ENCODE assay signal across 16 mouse cellular contexts in genomic region chr6:48741273-48741672, GRCm38 (mm10). TPM values are rescaled to one million over a fixed set of nuclear protein-coding genes. Genes with fewer than 3 reads are reported as not detected.
A peak's percentile ranks its signal among the peaks of the same experiment; 100 is the strongest.
DNase-seq lines count a peak whose midpoint lies in the region; ATAC-seq and TF ChIP-seq lines count a peak whose summit lies in the region.
"Had no signal": no experiment of that assay in that cellular context is flagged by ENCODE, and none has a peak within 500 bp of the region (broad histone marks: within the 10 kb centered on the region; RNA-seq: fewer than 3 reads in every experiment).

No protein-coding gene starts in this region.

- dilution Hi-C loops in CH12.LX (cut with MboI; ENCODE audit: extremely low pct_ligation_motif_present, extremely low pct_unique_long_range_greater_than_20kb, low sequenced_read_pairs): no loop called here

- H3K27ac ChIP-seq in heart, embryonic 16.5 days (ENCODE audit: low read length): peak overlapping the region; percentile 24
- H3K27ac ChIP-seq in CH12.LX (ENCODE audit: insufficient read depth, low read depth): peak overlapping the region; percentile 90
- H3K27ac ChIP-seq in brown adipose tissue, adult 24 weeks (replicated peaks; ENCODE audit: low read depth, low read length): peak overlapping the region; percentile 66
- peak overlapping the region; percentile 82 for H3K27ac ChIP-seq in small intestine, adult 2 months (ENCODE audit: insufficient read depth, low read depth, low read length)
- H3K27ac ChIP-seq: embryonic facial prominence, embryonic 13.5 days; hindbrain, embryonic 15.5 days had no signal

- no peak overlapping the region for H3K4me3 ChIP-seq in heart, embryonic 16.5 days (ENCODE audit: low read length)
- H3K4me3 ChIP-seq in CH12.LX (replicated peaks in 1 of 3; ENCODE audit: low read depth in 2 of 3, low read length in 2 of 3, poor library complexity in 1 of 3): peak overlapping the region; percentile 66 to 76 (median 72)
- peak overlapping the region; percentile 59 for H3K4me3 ChIP-seq in brown adipose tissue, adult 24 weeks (ENCODE audit: insufficient read depth, low read depth, low read length)
- peak overlapping the region; percentile 11 for H3K4me3 ChIP-seq in small intestine, adult 2 months (ENCODE audit: low read depth, low read length)
- H3K4me3 ChIP-seq: embryonic facial prominence, embryonic 13.5 days had no signal

- peaks cover 10% of the 10 kb centered on the region for H3K4me1 ChIP-seq in heart, embryonic 16.5 days (ENCODE audit: control insufficient read depth, insufficient read depth, low read length)
- peaks cover 12 to 62% of the 10 kb centered on the region in 2 experiments for H3K4me1 ChIP-seq in CH12.LX (ENCODE audit: control insufficient read depth in 1 of 2, insufficient read depth in 2 of 2)
- H3K4me1 ChIP-seq in brown adipose tissue, adult 24 weeks (ENCODE audit: control insufficient read depth, insufficient read depth, insufficient read length, low read length): peaks cover 12% of the 10 kb centered on the region
- H3K4me1 ChIP-seq in small intestine, adult 2 months (ENCODE audit: control insufficient read depth, insufficient read depth, insufficient read length, low read length): peaks cover 15% of the 10 kb centered on the region

- no peaks in the 10 kb centered on the region for H3K9me3 ChIP-seq in heart, embryonic 16.5 days (replicated peaks; ENCODE audit: control insufficient read depth, low read length)
- H3K9me3 ChIP-seq in CH12.LX (replicated peaks; ENCODE audit: low read length): peaks cover 9% of the 10 kb centered on the region
- H3K9me3 ChIP-seq: embryonic facial prominence, embryonic 13.5 days; hindbrain, embryonic 15.5 days had no signal

- in situ Hi-C loops in CH12.LX (cut with MboI; ENCODE audit: low pct_ligation_motif_present, low pct_unique_long_range_greater_than_20kb, low sequenced_read_pairs): no loop called here

- 20% methylated on average over 3 of the region's 3 CpGs for WGBS in heart, embryonic 16.5 days
- WGBS in small intestine, adult 2 months: 13% methylated on average over 3 of the region's 3 CpGs

- DNase-seq in heart, postnatal 4 days: no peak
- peak; percentile 65 for DNase-seq in CH12.LX (ENCODE audit: extremely low read depth)
- DNase-seq in adrenal gland, adult 2 months: no peak
- DNase-seq in layer of hippocampus, postnatal 25 days (ENCODE audit: extremely low spot score in 1 of 2, low spot score in 1 of 2): no peak
- DNase-seq in layer of hippocampus, adult 9-10 months (ENCODE audit: low spot score): no peak
- DNase-seq: adrenal gland, postnatal 10 days; cerebellum, adult 18-20 months; lung, adult 2 months had no signal

- peaks cover 67% of the 10 kb centered on the region for H3K79me2 ChIP-seq in CH12.LX (replicated peaks; ENCODE audit: control insufficient read depth, extremely low read depth, insufficient read depth, poor library complexity, severe bottlenecking)

- H3K36me3 ChIP-seq in heart, embryonic 16.5 days (ENCODE audit: control insufficient read depth, insufficient read depth): no peaks in the 10 kb centered on the region
- peaks cover 25 to 31% of the 10 kb centered on the region in 2 experiments for H3K36me3 ChIP-seq in CH12.LX (replicated peaks in 1 of 2; ENCODE audit: control insufficient read depth in 1 of 2, insufficient read depth in 1 of 2, low read length in 1 of 2)
- no peaks in the 10 kb centered on the region for H3K36me3 ChIP-seq in small intestine, adult 2 months (ENCODE audit: control insufficient read depth, insufficient read depth, low read length)
- H3K36me3 ChIP-seq: embryonic facial prominence, embryonic 13.5 days; hindbrain, embryonic 15.5 days had no signal

- no peak; the same call in 1 of the 2 replicates for ATAC-seq in heart, embryonic 16.5 days (replicated peaks; ENCODE audit: extremely low read depth, insufficient read depth, low FRiP score)

- H3K4me2 ChIP-seq in heart, embryonic 16.5 days (ENCODE audit: low read depth, low read length): peak overlapping the region; percentile 39
- H3K4me2 ChIP-seq in CH12.LX (ENCODE audit: insufficient read depth, low read depth, poor library complexity, severe bottlenecking): peak overlapping the region; percentile 89
- H3K4me2 ChIP-seq: embryonic facial prominence, embryonic 13.5 days had no signal

- peak; percentile 63 for TF ChIP-seq POLR2A in CH12.LX (IDR thresholded peaks at IDR 0.05; ENCODE audit: low read depth, low read length)
- no peak for TF ChIP-seq POLR2A in small intestine, adult 2 months (IDR thresholded peaks at IDR 0.05; ENCODE audit: low read depth, low read length)

- no peak overlapping the region for H3K9ac ChIP-seq in heart, embryonic 16.5 days (ENCODE audit: low read length)
- peak overlapping the region; percentile 82 for H3K9ac ChIP-seq in CH12.LX (ENCODE audit: insufficient read depth, low read depth)
- H3K9ac ChIP-seq: embryonic facial prominence, embryonic 13.5 days; hindbrain, embryonic 15.5 days had no signal

- TF ChIP-seq CTCF in CH12.LX (conservative IDR thresholded peaks at IDR 0.05 in 1 of 2, IDR thresholded peaks at IDR 0.05 in 1 of 2; ENCODE audit: low read depth in 2 of 2, low read length in 2 of 2): no peak
- no peak for TF ChIP-seq CTCF in small intestine, adult 2 months (IDR thresholded peaks at IDR 0.05; ENCODE audit: extremely low read depth, insufficient read length, insufficient replicate concordance, low read depth, low read length)

- peak; percentile 28; the same call in 1 of the 2 replicates for TF ChIP-seq EP300 in CH12.LX (IDR thresholded peaks at IDR 0.05; ENCODE audit: low read length)

- peaks cover 23% of the 10 kb centered on the region for H3K27me3 ChIP-seq in heart, embryonic 16.5 days (ENCODE audit: control insufficient read depth, insufficient read depth, low read length)
- H3K27me3 ChIP-seq in CH12.LX (replicated peaks): no peaks in the 10 kb centered on the region
- H3K27me3 ChIP-seq in small intestine, adult 2 months (ENCODE audit: control insufficient read depth, insufficient read depth, low read length): no peaks in the 10 kb centered on the region

- TF ChIP-seq RAD21 in CH12.LX (IDR thresholded peaks at IDR 0.05; ENCODE audit: low read depth, low read length): no peak

RNA-seq across cellular contexts. Expression of gene Gimap1, which starts 2.4 kb away (rescaled TPM):
- polyA plus RNA-seq in heart, embryonic 16.5 days (2015; fragmentation: Nextera tagmentation; extraction: Ambion mirVana): 30.4 and 35.0 TPM in 2 replicates
- total RNA-seq in heart, postnatal 4 days (2021): 10 to 100 TPM; 12.9 to 19.4 TPM
- total RNA-seq in CH12.LX (2012; rRNA removed) (136 and 144 TPM in 2 replicates), CH12.LX (2014; rRNA removed) (54.5 and 57.4 TPM in 2 replicates)
- polyA plus RNA-seq in CH12.LX (2012; ENCODE audit: insufficient read length, low read depth): 91.8 and 113 TPM in 2 replicates
- polyA plus RNA-seq in brown adipose tissue, adult 24 weeks (2012; ENCODE audit: insufficient read depth, insufficient read length, missing spikeins): 2.0 and 3.2 TPM in 2 replicates
- 18.8 and 29.1 TPM in 2 replicates for polyA plus RNA-seq in small intestine, adult 2 months (2012; rRNA removed)
- total RNA-seq in adrenal gland, adult 2 months (2021): 10 to 100 TPM in 1 of 2 experiments, 1 to 10 TPM in 1; 7.9 to 12.0 TPM
- 6.5 and 8.2 TPM in 2 replicates for polyA plus RNA-seq in adrenal gland, adult 2 months (2012; rRNA removed)
- 1 to 10 TPM; 2.0 to 2.6 TPM for total RNA-seq in layer of hippocampus, postnatal 25 days (2021)

RNA-seq across cellular contexts. Expression of gene Gimap5, which starts 4.7 kb away (rescaled TPM):
- 8.3 and 9.8 TPM in 2 replicates for polyA plus RNA-seq in heart, embryonic 16.5 days (2015; fragmentation: Nextera tagmentation; extraction: Ambion mirVana)
- 10 to 100 TPM; 11.6 to 11.8 TPM for total RNA-seq in heart, postnatal 4 days (2021)
- total RNA-seq in CH12.LX (2012; rRNA removed) (82.1 and 82.3 TPM in 2 replicates), CH12.LX (2014; rRNA removed) (74.6 and 77.6 TPM in 2 replicates)
- polyA plus RNA-seq in CH12.LX (2012; ENCODE audit: insufficient read length, low read depth): 56.9 and 59.6 TPM in 2 replicates
- 2.2 and 2.5 TPM in 2 replicates for polyA plus RNA-seq in brown adipose tissue, adult 24 weeks (2012; ENCODE audit: insufficient read depth, insufficient read length, missing spikeins)
- polyA plus RNA-seq in small intestine, adult 2 months (2012; rRNA removed): 4.9 and 10.2 TPM in 2 replicates
- 10 to 100 TPM; 10.5 to 17.1 TPM for total RNA-seq in adrenal gland, adult 2 months (2021)
- 10.9 and 14.7 TPM in 2 replicates for polyA plus RNA-seq in adrenal gland, adult 2 months (2012; rRNA removed)
- 1 to 10 TPM in 1 of 2 experiments, under 1 TPM in 1; 0.71 to 1.0 TPM for total RNA-seq in layer of hippocampus, postnatal 25 days (2021)

RNA-seq across cellular contexts. Expression of gene Gimap7, which starts 22.9 kb away (rescaled TPM):
- polyA plus RNA-seq in heart, embryonic 16.5 days (2015; fragmentation: Nextera tagmentation; extraction: Ambion mirVana): 0.43 TPM in 1 of 2 replicates, not detected in the other
- not detected for total RNA-seq in heart, postnatal 4 days (2021)
- total RNA-seq in CH12.LX (2012; rRNA removed) (14.5 and 16.3 TPM in 2 replicates), CH12.LX (2014; rRNA removed) (4.2 and 4.3 TPM in 2 replicates)
- polyA plus RNA-seq in CH12.LX (2012; ENCODE audit: insufficient read length, low read depth): 7.0 and 7.1 TPM in 2 replicates
- polyA plus RNA-seq in brown adipose tissue, adult 24 weeks (2012; ENCODE audit: insufficient read depth, insufficient read length, missing spikeins): not detected in 2 replicates
- 1.5 and 2.5 TPM in 2 replicates for polyA plus RNA-seq in small intestine, adult 2 months (2012; rRNA removed)
- under 1 TPM; 0.37 to 0.66 TPM for total RNA-seq in adrenal gland, adult 2 months (2021)
- 0.08 TPM in 1 of 2 replicates, not detected in the other for polyA plus RNA-seq in adrenal gland, adult 2 months (2012; rRNA removed)
- not detected for total RNA-seq in layer of hippocampus, postnatal 25 days (2021)
- total RNA-seq: ES-E14; layer of hippocampus, postnatal 14 days; midbrain, postnatal 0 days had no signal
- polyA plus RNA-seq: embryonic facial prominence, embryonic 13.5 days; hindbrain, embryonic 15.5 days; midbrain, postnatal 0 days had no signal

RNA-seq across cellular contexts. Expression of gene Gm28053, which starts 22.9 kb away (rescaled TPM):
- 2.3 and 5.2 TPM in 2 replicates for polyA plus RNA-seq in heart, embryonic 16.5 days (2015; fragmentation: Nextera tagmentation; extraction: Ambion mirVana)
- total RNA-seq in heart, postnatal 4 days (2021): 1 to 10 TPM; 7.1 to 7.2 TPM
- total RNA-seq in CH12.LX (2012; rRNA removed) (10.0 and 12.0 TPM in 2 replicates), CH12.LX (2014; rRNA removed) (8.0 and 8.8 TPM in 2 replicates)
- polyA plus RNA-seq in CH12.LX (2012; ENCODE audit: insufficient read length, low read depth): 22.7 and 46.9 TPM in 2 replicates
- polyA plus RNA-seq in brown adipose tissue, adult 24 weeks (2012; ENCODE audit: insufficient read depth, insufficient read length, missing spikeins): not detected in 2 replicates
- polyA plus RNA-seq in small intestine, adult 2 months (2012; rRNA removed): not detected in 2 replicates
- 10 to 100 TPM in 1 of 2 experiments, 1 to 10 TPM in 1; 6.9 to 11.5 TPM for total RNA-seq in adrenal gland, adult 2 months (2021)
- polyA plus RNA-seq in adrenal gland, adult 2 months (2012; rRNA removed): not detected in 2 replicates
- total RNA-seq in layer of hippocampus, postnatal 25 days (2021): 1 to 10 TPM in 1 of 2 experiments, not detected in 1; 1.1 TPM
- total RNA-seq: ES-E14; midbrain, postnatal 0 days had no signal
- polyA plus RNA-seq: midbrain, postnatal 0 days had no signal

RNA-seq across cellular contexts. Expression of gene Gimap3, which starts 29.4 kb away (rescaled TPM):
- 0.14 and 0.25 TPM in 2 replicates for polyA plus RNA-seq in heart, embryonic 16.5 days (2015; fragmentation: Nextera tagmentation; extraction: Ambion mirVana)
- under 1 TPM; 0.38 to 0.54 TPM for total RNA-seq in heart, postnatal 4 days (2021)
- 25.9 and 28.2 TPM in 2 replicates for total RNA-seq in CH12.LX (2012; rRNA removed)
- total RNA-seq in CH12.LX (2014; rRNA removed): 10.8 and 11.6 TPM in 2 replicates
- 16.8 and 17.7 TPM in 2 replicates for polyA plus RNA-seq in CH12.LX (2012; ENCODE audit: insufficient read length, low read depth)
- 0.75 and 0.79 TPM in 2 replicates for polyA plus RNA-seq in brown adipose tissue, adult 24 weeks (2012; ENCODE audit: insufficient read depth, insufficient read length, missing spikeins)
- polyA plus RNA-seq in small intestine, adult 2 months (2012; rRNA removed): 6.2 and 13.0 TPM in 2 replicates
- 10 to 100 TPM in 1 of 2 experiments, 1 to 10 TPM in 1; 5.2 to 10.3 TPM for total RNA-seq in adrenal gland, adult 2 months (2021)
- polyA plus RNA-seq in adrenal gland, adult 2 months (2012; rRNA removed): 1.5 TPM in 2 replicates
- total RNA-seq in layer of hippocampus, postnatal 25 days (2021): not detected
- total RNA-seq: layer of hippocampus, postnatal 14 days; midbrain, postnatal 0 days had no signal
- polyA plus RNA-seq: embryonic facial prominence, embryonic 13.5 days; hindbrain, embryonic 15.5 days; midbrain, postnatal 0 days had no signal

Comparison
In these comparisons a context has a peak if more than half of its experiments do, and no peak if none do; other contexts are left out.
1. H3K27ac ChIP-seq: peak in every context shown above with its lines; median percentile 90 in CH12.LX; 82 in small intestine, adult 2 months; 66 in brown adipose tissue, adult 24 weeks; 24 in heart, embryonic 16.5 days.